Mouse (Mus musculus): Measurements from ENCODE around the gene Setdb1.
A peak's percentile ranks its signal among the peaks of the same experiment; 100 is the strongest.

Gene Setdb1

DNA sequence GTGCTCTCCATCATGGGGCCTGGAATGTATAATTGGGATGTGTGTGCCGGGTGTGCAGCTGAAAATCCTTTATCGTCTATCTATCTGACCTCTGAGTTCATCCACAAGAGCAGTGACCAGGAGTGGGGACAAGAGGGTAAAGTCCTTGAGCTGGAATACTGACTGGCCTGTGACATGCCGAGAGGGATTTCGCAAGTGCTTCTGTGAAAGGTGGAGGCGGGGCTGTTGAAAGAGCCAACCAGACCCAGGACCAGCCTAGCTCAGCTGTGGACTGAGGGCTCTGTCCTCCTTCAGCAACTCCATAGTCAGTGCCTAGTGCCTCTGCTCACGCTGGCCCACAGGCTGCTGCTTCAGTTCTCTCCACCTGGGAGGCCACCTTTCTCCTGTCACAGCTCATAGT is 38.5 kb downstream of the Setdb1 start:
- peak in 1 of 2 experiments; percentile 18 for DNase-seq

DNA sequence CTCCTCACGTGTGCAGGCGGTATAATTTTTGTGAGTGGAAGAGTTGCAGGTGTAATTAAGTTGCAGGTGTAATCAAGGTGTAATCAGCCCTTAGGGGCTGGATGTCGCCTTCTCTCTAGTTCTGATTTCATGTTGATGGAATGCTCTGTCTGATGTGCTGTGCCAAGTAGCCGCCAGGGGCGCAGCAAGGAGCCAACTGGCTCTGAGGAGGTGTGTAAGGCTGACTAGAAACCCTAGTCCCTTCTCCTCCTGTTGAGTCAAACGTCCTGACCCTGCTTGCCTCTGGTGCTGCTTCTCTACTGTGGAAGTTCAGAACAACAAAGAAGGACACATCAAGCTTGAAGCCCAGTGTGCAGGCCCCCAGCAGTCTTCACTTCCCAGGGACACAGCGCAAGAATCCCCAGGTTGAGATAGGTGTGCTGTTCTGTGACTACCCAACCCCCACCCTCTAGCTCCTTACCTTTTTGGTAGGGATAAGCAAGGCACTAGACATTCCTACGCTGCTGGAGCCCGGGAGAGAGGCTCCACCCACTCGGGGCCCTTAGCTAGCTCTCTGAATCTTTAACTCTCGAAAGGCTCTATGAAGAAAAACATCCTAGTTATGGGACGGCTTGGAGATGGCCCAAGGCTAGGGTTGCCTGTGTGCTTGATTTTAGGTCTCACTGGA is 39.5 kb downstream of the Setdb1 start:
- peak; percentile 59 to 68 for DNase-seq

DNA sequence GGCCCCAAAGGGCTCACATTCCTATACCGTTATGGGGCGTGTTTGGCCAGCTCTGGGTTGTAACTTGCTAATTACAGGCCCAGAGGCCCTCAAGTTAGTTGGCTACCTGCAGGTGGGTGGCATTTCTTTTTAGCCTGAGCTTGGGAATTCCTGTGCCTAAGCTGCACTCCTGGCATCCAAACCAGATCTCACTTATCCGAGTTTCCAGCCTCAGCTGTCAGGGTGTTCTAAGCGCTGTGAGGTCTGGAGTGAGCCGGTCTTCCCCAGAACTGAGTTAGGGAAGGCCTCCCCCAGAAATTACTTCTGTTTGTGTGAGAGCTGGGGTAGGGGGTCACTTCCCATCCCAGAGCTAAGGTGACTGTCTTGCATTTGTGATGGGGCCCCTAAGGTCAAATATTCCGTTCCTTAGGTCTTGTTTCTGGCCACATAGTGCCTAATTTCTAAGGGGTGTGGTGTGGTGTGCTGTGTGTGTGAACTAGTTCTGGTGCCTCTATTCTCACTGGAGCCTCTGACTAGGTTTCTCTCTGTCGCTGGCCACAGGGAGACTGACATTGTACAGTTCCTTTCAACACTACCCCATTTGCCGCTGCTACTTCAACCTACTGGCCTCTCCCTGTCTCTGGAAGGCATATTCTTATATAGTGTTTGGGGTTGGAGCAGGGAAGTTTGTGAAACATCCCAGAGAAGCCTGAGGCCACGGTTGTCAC is 41.0 kb downstream of the Setdb1 start:
- DNase-seq = no peak

DNA sequence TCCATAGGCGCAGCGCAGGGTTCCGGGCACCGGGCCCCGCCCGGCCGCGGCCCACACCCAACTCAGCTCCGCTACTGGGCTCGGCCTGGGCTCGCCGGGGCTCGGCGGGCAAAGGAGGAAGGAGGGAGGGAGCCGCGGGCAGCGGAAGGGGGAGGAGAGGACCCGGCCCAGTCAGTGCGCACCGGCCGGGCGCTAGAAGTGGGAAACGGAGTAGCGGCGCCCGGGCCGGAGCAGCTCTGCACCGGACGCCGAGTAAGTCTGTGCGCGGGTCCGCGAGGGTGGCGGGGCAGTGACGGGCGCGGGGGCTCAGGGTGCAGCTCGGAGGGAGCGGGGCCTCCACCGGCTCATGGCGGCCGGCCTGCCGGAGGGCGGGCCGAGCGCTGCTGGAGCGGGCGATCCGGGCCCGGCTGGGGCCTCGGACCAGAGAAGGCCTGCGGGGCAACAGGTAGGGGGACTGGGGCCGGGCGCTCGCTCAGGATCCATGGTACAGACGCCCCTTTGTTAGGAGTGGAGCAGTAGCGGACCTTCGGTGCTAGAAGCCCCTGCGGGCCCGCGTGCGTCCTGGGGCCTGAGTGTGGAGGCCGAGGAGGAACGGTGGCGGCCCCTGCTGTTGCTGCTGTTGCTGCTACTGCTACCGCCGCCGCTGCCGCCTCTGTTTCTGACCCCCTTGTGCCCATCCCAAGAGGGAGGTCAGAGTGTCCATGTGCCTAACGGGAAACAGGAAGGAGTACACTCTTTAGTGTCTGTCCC is 41.7 kb downstream of the Setdb1 start:
- DNase-seq = peak; percentile 83

DNA sequence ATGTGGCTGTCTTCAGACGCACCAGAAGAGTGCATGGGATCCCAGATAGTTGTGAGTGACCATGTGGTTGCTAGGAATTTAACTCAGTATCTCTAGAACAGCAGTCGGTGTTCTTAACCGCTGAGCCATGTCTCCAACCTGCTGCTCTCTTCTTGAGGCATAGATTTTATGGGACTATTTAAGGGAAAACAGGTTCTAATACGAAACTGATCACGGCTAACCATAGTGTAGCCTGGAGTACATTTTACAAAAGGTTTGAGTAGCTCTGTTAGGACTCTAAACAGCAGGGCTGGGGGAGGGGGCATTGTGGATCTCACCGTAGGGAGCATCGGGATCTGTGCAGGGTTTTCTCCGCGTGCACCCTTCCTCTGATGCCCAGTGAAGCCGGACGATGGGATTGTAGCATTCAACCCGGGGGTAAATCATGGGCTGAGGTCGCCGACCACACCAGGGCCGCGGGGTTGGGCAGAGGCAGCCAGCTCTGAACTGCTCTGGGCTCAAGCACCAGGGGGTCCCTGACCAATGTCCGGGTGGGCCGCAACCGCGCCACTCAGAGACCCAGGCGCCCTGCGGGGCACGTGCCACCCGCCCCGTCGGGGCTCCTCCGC is 42.4 kb downstream of the Setdb1 start, which contains the start of gene Cers2:
Gene Cers2, plus strand, starts transcription at position 306 of the 608 bp plus-strand sequence.
- DNase-seq = no peak

DNA sequence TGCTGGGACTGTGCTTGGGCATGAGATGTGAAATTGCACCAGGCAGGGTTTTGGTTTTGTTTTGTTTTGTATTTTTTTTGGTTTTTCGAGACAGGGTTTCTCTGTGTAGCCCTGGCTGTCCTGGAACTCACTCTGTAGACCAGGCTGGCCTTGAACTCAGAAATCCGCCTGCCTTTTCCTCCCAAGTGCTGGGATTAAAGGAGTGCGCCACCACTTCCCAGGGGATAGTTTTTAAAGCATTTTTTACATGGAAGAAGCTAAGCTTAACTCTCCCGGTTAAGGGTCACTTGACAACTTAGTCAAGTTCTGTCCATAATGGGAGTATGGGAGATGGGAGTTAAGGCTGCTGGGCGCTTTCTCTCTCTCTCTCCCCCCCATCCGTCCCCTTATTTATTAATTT is 42.9 kb downstream of the Setdb1 start:
- DNase-seq = no peak

DNA sequence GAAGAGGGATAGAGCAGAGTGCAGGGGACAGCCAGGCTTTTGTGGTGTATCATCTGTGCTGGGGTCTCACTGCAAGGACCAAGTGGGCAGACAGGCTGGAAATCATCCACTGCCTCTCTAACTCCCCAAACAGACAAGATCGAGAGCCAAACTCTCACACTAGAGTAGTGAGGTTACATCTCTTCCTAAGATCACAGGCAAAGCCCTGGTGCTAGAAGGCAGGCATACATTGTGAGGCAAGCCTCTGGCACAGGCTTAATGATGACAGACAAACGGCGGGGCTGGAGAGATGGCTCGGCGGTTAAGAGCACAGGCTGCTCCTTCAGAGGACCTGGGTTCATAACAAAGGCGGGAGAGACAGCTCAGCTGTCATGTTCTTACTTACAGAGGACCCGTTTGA is 43.5 kb downstream of the Setdb1 start:
- DNase-seq = no peak

DNA sequence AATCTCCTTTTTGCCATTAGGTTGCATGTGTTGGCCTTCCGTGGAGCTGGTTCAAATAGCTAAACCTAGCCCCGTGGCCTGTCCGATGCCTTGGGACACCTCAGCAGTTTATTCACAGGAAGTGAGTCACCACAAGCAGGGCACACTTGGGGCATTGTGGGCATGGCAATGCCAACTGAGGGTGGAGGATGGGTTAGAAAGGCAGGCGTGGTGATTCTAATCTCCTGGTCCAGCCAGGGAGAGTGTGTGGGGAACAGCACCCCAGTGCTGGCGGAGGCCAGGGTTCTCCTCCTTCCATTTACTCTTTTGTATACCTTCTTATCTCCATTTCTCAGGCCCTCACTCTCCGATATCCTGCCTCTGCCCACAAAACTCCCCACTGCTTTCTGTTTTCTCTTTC is 44.4 kb downstream of the Setdb1 start:
- DNase-seq = no peak

DNA sequence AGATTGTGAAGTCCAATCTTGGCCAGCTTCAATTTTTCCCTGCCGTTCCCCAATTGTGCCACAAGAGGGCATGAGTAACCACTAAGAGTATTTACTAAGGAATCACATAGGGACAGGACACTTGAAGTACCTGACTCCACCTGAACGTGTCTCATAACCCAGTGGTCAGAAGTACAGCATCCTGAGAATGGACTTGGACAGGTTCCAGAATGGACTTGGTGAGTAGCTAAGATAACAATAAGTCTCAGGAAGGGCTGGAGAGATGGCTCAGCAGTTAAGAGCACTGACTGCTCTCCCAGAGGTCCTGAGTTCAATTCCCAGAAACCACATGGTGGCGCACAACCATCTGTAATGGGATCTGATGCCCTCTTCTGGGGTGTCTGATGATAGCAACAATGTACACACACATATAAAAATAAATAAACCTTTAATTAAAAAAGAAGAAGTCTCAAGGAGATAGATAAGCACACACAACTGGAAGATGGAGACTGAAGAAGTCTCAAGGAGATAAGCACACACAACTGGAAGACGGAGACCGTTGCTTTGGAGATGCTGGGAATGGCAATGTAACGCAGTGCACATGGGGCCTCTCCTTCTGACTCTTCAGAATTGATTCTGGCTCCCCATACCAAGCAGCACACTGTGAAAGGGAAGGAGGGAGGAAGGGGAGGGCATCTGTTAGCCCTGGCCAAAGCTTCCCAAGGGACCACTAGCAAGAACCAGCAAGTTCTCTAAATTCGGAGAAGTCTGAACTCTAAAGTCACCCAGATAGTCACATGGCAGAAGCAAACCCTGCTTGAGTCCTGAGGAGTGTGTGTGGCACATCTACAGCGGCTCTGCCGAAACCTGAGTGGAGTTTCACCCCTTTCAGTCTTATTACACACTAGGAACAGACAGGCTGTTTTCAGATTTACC is 45.8 kb downstream of the Setdb1 start:
- peak; percentile 83 for DNase-seq

DNA sequence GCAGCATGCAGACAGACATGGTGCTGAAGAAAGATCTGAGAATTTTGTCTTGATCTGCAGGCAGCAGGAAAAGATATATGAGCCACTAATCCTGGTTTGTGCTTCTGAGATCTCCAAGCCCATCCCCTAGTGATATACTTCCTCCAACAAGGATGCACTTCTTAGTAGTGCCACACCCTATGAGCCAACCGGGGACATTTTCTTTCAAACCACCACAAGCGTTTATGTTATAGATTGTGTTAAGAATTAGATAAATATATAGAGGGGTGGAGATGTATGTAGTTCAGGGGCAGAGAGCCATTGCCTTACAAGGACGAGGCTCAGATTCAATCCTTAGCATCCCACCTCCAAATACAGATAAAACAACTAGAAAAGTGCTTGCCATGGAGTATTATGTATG is 46.5 kb downstream of the Setdb1 start:
- DNase-seq = no peak

DNA sequence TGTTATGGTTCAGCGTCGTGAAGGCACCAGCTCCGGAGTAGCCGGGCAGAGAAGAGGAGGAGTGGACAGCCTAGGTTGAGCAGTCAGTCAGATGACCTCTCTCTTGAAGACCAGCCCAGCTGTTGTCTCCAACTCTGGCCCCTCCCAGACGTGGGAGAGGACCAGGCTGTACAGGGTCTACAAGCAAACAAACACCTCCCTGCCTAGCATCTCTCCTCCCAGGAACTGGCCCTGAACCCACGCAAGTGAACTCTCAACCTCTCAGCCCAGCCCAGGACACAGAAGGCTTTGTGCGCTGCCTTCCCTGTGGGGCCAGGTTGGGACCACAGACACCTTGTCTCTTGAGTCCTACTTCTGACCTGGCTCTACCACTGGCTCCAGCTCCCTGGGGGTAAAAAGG is 49.9 kb downstream of the Setdb1 start, which contains the start of gene Anxa9:
Gene Anxa9, minus strand, starts transcription at position 77 of the 400 bp plus-strand sequence.
- no peak for DNase-seq

DNA sequence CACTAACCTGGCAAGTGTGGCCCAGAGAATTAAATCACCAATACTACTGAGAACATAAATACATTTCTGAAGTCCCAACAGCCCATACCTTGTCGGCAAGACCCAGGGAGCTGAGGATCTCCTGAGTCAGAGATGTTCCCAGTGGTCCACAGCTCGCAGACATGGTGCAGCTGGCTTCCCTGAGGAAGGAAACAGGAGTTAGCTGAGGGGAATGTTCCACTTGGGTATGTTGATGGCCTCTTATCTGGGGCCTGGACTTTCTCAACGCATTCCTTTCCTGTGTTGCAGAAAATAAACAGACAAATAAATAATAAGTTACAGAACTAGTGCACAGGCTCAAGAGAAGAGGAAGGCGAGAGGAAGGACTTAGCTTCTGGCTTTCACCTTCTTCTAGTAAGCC is 50.8 kb downstream of the Setdb1 start:
- DNase-seq = no peak

DNA sequence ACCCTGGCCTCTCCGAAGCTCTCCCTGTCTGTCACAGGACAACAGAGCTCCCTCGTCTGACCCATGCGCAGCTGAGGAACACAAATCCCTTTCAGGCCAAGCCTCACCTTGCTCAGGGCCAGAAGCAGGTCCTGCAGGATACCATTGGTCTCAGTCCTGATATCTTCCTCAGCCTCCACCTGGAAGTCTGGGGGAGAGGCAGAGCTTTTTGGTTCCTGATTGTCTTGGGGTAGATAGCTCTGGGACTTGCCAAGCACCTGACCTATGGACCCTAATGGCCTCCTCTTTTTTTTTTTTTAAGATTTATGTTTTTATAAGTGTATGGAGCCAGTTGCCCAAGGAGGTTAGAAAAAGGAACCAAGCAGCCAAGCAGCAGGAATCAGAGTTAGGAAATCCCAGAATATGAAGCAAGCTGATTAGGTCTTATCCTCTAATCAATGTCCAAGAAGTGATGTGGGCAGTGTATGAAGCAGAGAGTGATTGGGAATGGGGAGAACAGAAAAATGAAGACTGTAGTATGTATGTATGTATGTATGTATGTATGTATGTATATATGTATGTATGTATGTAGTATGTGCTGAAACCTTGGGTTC is 55.7 kb downstream of the Setdb1 start:
- DNase-seq = no peak

DNA sequence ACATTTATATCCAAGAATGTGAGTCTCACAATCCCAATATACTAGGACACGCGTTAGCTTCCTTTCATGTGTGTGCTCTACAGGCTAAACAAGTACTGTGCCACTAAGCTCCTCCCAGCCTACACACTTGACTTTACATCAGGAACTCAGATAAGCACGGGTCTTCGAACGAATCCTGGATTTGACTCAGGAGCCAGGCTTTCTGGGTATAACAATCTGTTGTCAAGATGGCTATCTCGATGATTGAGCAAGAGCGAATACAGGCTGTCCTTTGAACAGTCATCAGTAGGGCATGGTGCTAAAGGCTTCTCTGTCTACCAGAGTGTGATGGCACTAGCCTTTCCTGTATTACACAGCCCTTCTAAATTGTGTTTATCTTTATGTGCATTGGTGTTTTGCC is 59.0 kb downstream of the Setdb1 start:
- DNase-seq = no peak

DNA sequence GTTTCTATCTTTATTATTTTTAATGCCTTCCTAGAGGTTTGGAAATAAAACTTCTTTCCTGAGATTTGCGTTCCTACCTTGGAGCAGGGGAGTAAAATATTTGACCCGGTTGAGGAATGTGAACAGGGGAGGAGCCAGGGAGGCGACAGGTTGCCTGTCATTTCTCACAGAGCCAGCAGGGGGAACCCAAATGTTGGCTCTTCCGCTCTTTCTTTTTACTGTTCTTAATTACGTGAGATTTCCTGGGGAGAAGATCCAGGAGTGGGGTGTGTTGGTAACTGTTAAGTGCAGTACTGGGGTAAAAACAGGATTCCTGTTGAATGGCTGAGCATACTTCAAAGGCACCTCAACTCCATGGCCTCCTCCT is 60.9 kb downstream of the Setdb1 start:
- peak; percentile 56 to 67 for DNase-seq

DNA sequence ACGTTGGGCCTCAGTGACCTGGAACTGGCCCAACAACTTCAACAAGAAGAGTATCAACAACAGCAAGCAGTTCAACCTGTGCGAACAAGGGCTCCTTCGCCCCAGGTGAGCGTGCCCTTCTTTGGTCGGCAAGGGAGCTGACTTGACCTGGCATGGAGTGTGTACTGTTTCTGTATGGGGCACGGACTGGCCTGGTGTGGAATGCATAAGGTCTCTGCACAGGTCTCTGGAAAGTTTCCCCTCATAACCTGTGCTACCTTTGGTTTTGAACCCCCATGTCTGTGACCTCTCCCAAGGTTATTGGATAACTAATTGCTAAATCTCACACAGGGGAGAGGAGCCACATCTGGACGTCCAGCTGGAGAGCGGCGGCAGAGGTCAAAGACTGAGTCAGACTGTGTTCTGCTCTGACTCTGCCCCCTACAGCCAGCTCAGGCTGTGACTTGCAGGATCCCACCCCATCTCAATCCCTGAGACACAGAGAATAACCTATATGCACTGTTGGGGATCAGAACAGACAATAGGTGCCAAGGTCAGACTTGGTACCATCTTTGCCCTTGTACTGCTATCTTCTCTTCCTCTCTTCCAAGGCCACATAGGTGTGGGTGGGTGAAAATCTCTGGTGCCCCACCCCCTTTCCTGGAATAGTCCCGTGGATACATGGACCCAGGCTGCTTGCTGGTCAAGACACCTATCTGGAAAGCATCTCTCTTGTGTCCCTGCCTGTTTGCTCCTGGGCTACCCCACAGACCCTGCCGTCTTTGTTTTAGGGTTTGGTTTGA is 61.5 kb downstream of the Setdb1 start:
- no peak for DNase-seq

DNA sequence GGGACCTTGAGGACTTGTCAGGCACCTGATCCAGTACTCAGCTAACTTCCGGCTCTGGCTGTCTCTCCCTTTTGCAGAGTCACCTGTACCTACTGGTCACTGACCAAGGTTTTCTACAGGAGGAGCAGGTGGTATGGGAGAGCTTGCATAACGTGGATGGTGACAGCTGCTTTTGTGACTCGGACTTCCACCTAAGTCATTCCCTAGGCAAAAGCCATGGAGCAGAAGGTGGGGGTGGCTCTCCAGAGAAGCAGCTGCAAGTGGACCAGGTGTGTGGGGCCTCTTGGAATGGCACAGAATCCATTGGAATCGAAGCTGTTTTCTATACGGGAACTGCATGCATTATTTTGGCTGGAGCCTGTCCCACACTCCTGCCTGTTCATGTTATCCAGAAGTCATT is 62.3 kb downstream of the Setdb1 start:
- no peak for DNase-seq

DNA sequence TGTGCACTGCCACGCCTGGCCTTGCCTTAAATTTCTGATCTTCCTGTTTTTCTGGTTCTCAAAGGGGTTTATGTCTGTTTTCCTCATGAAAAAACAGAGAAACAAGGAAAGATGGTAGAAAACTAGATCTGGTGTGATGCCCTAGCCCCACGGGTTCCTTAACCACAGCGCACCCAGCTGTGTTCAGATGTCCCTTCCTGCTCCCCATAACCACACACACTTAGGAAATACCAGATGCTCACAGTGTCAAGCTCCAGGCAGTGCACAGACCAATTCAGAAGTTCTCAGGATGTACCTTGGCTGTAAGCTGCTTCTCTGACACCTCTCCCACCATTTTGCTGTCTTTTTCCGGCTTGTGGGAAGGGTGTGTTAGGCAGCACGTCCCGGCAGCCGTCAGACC is 62.7 kb downstream of the Setdb1 start:
- DNase-seq = no peak

DNA sequence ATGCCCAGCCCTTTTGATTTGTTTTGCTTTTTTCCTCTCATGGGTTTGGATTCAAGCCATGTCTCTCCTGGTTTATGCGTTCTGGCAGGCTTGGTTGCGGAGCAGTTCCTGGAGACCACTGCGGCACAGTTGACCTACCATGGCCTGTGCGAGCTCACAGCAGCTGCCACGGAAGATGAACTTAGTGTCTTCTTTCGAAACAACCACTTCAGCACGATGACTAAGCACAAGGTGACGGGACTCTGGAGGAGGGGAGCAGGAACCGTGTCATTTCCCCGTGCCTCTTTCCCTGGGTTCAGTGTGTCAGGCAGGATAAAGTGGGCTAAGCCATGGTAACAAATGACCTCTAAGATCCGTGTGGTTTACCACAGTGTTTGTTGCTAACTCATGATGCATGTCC is 63.5 kb downstream of the Setdb1 start:
- DNase-seq = no peak

DNA sequence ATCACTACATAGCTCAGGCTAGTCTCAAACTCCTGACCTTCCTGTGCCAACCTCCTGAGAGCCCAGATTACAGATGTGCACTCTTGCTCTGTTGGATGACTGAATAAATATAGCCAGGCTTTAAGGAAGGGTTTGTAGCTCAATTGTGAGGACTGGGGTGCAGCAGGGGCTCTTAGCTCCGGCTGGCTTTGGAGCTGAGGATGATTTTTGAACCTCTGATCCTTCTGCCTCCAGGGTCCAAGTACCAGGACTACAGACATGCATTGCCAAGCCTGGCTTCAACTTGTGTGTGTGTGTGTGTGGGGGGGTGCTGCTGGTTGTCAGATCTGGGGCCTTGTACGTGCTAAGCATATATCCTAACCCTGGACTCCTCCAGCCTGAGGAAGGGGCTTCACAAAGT is 64.1 kb downstream of the Setdb1 start:
- no peak for DNase-seq

DNA sequence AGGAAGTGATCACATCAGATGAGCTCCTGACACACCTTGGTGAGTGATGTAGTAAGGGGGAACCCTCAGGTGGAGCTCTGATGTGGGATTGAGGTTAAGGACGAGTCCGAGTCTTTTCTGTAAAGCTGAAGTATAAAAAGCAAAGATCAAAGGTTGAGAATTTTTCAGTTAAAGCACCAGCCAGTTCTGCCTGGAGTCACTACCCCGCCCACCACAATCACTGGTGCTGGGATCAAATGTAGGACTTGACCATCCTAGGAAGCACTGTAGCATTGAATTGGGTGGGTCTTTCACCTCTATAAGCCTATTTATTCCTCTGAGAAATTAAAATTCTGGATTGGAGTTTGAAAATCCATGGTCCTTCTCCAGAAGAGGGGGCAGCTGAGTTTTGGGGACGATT is 66.0 kb downstream of the Setdb1 start:
- DNase-seq = no peak

All from cerebellum, postnatal 14 days (tissue).